Mouse (Mus musculus) macrophage (primary cell): ENCODE measurements around the gene Taok2. TPM values are rescaled to one million over a fixed set of nuclear protein-coding genes. Genes with fewer than 3 reads are reported as not detected.
"Not testable (repeated sequence)": the region's sequence is repeated elsewhere in the genome, so short reads cannot be mapped to it uniquely, and the experiment has no call there.

ENCODE experiments used
- H3K27ac ChIP-seq: fragments of 350-480 bp; formaldehyde crosslinking; 2 replicates; pipeline ENCODE4 v1.9.0; 2021
- H3K36me3 ChIP-seq: fragments of 350-480 bp; formaldehyde crosslinking; 2 replicates; pipeline ENCODE4 v1.9.0; 2021; ENCODE audit errors: inconsistent target
- H3K4me3 ChIP-seq: fragments of 350-480 bp; formaldehyde crosslinking; 2 replicates; pipeline ENCODE4 v1.9.0; 2021; ENCODE audit errors: inconsistent target
- H3K79me2 ChIP-seq: fragments of 350-480 bp; formaldehyde crosslinking; 2 replicates; pipeline ENCODE4 v1.9.0; 2021; ENCODE audit errors: inconsistent target
- WGBS: methylation state at CpG from one replicate; pipeline ENCODE4 v1.1.7; 2026; ENCODE audit warnings: inconsistent platforms; ENCODE audit not compliant: missing documents; 5-methylcytosine and 5-hydroxymethylcytosine counted together
- polyA plus RNA-seq: library from polyadenylated mRNA; stranded (reverse); fragments of 250-400 nt; gene quantifications from 3 replicates; pipeline ENCODE4 v1.2.4, GENCODE M21; 2018; ENCODE audit warnings: inconsistent platforms
- total RNA-seq, 78 experiments: library from RNA; depleted of rRNA; stranded (reverse); fragments of 250-400 nt; gene quantifications; 1 replicate in 9 of 78; 2 replicates in 24 of 78; 3 replicates in 43 of 78; 4 replicates in 2 of 78; pipeline ENCODE4 v1.2.4; 2018; ENCODE audit warnings: inconsistent platforms in 56 of 78

Taok2 gene
- total RNA-seq (2018; cell fraction: chromatin; rRNA removed) = 100 to 1,000 TPM in 20 of 26 experiments, 10 to 100 TPM in 6; 47.2 to 205 (median 151) TPM
- 10 to 100 TPM; 18.7 to 42.1 (median 29.5) TPM for total RNA-seq (2018; cell fraction: cytosol; rRNA removed)
- 100 to 1,000 TPM in 19 of 26 experiments, 10 to 100 TPM in 7; 55.6 to 193 (median 126) TPM for total RNA-seq (2018; cell fraction: nucleus; rRNA removed)
- polyA plus RNA-seq = 24.1 to 40.9 TPM (median 31.3 TPM) in 3 replicates

DNA sequence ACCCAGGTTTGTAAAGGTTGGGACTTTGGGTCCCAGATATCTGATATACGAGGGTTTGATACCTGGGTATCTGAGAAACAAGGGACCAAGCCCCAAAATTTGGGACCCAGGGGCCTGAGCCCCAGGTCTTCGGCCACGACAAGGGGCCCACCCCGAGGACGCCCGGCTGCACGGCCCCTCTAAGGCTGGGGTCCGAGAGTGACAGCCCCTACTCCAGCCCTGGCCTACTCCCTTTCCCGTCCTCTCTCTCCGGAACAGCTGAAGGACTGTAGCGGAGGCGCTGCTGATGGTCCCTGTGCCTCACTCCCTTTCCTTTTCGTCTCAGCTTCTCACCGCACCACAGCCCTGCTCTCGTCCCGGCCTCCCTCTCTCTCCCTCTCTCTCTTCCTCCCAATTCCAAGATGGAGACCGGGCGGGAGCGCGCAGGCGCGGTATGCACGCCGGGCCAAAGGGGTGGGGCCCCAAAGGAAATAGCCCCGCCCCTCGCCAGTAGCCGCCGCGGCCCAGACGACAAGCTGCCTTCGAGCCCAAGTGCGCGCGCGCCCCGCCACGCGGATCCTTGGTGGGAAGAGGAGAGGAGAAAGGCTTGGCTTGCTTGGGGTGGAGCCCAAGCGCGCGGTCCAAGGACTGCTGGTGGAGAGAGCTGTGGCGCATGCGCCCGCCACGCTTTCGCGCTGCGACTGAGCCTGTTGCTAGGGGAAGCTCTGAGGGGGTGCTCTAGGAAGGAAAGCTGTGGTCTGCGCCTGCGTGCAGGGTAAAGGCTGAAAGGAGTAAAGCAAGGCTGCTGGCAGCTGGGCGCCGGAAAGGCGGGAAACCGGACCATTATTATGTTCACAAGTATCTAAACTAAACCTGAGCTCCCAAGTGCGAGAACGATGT is at the start of gene Taok2:
Taok2 (minus strand) TSS at position 418 of the 879 bp plus-strand sequence.
- peak within 1 kb of the TSS; percentile 92 for H3K4me3 ChIP-seq
- H3K36me3 ChIP-seq = peaks cover 42% of the 10 kb centered on the region
- H3K27ac ChIP-seq = peak within 1 kb of the TSS; percentile 77
- WGBS = under 1% methylated on average over 56 of the region's 56 CpGs
- peaks cover 49% of the 10 kb centered on the region for H3K79me2 ChIP-seq

DNA sequence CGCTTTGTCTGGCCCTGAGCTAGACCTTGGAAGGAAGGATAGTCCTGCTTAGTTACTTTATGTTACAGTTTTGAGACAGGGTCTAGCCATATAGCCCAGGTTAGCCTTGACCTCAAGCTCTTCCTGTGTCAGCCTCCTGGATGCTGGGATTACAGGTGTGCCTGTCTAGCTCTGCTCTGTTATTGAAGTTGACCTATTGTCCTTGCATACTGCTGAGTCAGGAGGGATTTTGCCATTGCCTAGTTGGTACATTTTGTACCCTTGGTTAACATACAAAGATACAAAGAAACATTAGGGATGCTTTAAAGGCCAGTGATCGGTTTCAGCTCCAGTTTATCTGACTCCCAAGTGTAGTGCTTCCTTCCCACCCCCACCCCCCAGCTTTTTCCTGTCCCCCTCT is 48.1 kb upstream of the Taok2 start:
- peaks cover 11% of the 10 kb centered on the region; the same call in 1 of the 2 replicates for H3K79me2 ChIP-seq
- no peak overlapping the region for H3K4me3 ChIP-seq
- no peak overlapping the region for H3K27ac ChIP-seq
- H3K36me3 ChIP-seq = peaks cover 28% of the 10 kb centered on the region
- WGBS = 96% methylated on average over 2 of the region's 2 CpGs

DNA sequence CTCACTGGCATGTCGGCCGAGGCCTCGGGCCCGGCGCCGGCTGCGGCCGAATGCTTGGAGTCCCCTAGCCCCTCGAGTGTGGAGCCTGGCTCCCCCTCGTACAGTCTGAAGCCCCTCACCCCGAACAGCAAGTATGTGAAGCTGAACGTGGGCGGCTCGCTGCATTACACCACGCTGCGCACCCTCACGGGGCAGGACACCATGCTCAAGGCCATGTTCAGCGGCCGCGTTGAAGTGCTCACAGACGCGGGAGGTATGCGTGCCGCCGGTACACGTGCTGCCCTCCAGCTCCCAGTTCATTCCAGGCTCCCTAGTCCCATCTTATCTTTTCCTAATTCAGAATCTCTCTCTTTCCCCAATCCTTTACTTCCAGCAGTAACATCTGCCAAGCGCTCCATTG is 44.5 kb upstream of the Taok2 start:
- 0 out of 2 replicates have a peak overlapping the region, but pooled peaks have one; percentile 10 for H3K27ac ChIP-seq
- H3K36me3 ChIP-seq = peaks cover 28% of the 10 kb centered on the region
- peaks cover 11% of the 10 kb centered on the region; the same call in 1 of the 2 replicates for H3K79me2 ChIP-seq
- H3K4me3 ChIP-seq = peak overlapping the region; percentile 68
- 0% methylated on average over 26 of the region's 27 CpGs for WGBS

DNA sequence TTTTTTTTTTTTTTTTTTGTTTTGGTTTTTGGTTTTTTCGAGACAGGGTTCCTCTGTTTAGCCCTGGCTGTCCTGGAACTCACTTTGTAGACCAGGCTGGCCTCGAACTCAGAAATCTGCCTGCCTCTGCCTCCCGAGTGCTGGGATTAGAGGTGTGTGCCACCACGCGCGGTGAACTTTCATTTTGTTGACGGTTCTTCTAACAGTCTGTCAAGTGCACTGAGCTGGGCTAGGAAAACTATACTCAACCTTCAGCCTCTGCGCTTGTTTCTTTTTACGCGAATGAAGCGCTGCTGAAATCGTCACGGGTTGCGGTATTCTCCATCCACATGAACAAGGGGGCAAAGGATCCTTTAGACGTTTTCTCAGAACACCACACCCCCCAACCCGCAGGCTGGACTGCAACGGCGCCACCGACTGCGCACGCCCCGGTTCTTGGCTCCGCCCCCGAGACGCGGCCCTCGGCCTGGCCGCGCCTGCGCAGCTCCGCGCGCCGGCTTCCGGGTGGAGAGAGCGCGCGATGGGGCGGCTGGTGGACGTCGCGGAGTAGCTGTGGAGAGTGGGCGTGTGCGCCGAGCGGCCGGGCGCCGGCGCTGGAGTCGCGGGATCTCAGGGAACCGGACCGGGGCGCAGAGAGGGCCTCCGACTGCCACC is 44.0 kb upstream of the Taok2 start, which contains the start of gene Kctd13:
Kctd13 (plus strand) TSS at position 496 of the 654 bp plus-strand sequence.
- Histone ChIP-seq H3K4me3 (peak within 1 kb of the TSS; percentile 68), H3K27ac (peak within 1 kb of the TSS; percentile 27), H3K36me3 (peaks cover 28% of the 10 kb centered on the region), H3K79me2 (peaks cover 11% of the 10 kb centered on the region; the same call in 1 of the 2 replicates)
- 2% methylated on average over 54 of the region's 56 CpGs for WGBS

DNA sequence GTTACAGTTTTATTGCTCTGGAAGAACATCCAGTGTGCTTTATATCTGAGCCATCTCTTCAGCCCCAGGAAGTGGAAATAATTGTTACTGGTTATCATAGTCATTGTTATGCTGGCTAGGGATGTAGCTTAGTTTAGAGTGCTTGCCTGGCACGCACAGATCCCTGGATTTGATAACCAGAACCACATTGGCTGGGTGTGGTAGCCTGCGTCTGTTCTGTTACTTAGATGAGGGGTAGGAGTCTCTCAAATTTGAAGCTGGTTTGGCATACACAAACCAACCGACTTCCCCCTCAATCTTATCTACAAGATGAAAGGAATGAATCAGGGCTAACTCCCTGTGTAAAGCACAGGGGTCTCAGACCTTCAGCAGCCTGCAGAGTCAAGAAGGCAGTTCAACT is 41.8 kb upstream of the Taok2 start:
- WGBS = 81% methylated on average over 3 of the region's 3 CpGs
- H3K79me2 ChIP-seq = peaks cover 11% of the 10 kb centered on the region; the same call in 1 of the 2 replicates
- no peak overlapping the region for H3K27ac ChIP-seq
- peaks cover 7% of the 10 kb centered on the region for H3K36me3 ChIP-seq
- H3K4me3 ChIP-seq = no peak overlapping the region

DNA sequence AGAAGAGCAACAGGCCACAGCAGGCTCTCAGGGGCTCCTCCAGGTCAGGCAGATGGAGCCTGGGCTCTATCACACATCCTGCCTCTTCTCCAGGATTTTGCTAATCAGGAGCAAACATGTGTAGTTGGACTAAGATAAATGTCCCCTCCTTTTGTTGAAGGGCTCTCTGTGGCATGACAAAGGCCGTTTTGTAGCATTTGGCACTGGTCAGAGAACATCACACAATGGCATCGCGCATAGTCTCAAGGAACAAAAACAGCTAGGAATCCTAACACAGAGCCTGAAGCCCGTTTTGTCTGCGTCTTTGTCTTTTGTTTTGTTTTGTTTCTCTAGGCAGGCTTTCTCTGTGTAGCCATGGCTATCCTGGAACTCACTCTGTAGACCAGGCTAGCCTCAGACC is 39.5 kb upstream of the Taok2 start:
- 91% methylated on average over 5 of the region's 5 CpGs for WGBS
- peaks cover under 1% of the 10 kb centered on the region; the same call in 1 of the 2 replicates for H3K79me2 ChIP-seq
- H3K4me3 ChIP-seq = no peak overlapping the region
- no peak overlapping the region for H3K27ac ChIP-seq
- H3K36me3 ChIP-seq = no peaks in the 10 kb centered on the region

DNA sequence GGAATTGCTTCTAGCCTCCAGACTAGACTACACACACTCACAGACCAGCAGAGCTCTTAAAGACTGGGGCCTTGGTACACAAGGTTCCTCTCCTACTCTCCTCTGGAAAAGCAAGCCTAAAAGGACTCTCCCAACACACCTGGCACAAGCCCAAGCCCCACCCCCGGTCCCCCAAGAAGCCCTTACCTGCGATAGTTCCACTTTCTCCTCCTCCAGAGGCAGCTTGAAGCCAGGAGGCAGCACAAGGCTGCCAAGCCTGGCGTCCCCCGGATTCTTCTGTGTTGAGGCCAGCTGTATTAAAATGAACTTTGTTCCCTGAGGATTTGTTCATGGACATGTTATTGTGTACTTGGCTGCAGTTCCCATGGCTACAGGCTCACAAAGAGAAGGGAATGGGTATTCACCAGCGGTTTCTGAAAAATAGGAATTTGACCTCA is 38.1 kb upstream of the Taok2 start, which contains the start of gene Tmem219:
Tmem219 (minus strand) TSS at position 294 of the 437 bp plus-strand sequence.
- H3K27ac ChIP-seq = no peak within 1 kb of the TSS

DNA sequence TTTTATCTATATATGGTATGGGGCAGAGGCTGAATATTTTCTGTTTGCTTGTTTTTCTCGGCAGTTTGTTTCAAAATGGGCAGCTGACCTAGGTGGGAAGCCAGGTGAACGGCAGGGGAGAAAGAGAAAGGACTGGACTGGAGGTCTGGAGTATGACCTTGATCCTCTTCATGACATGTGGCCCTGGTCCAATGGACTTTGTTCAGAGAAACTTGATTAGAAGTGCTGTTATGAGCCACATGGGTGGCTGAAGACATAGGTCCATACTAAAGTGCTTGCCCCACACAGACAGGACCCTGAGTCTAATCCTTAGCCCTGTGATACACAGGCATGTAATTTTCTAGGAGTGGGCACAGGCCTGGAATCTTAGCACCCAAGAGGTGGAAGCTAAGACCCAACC is 37.1 kb upstream of the Taok2 start:
- H3K36me3 ChIP-seq = no peaks in the 10 kb centered on the region
- WGBS = 91% methylated on average over 2 of the region's 2 CpGs
- no peak overlapping the region for H3K4me3 ChIP-seq
- H3K27ac ChIP-seq = no peak overlapping the region
- no peaks in the 10 kb centered on the region for H3K79me2 ChIP-seq

More for the DNA sequence above, 38.1 kb upstream of the Taok2 start, which contains the start of gene Tmem219:
- 77% methylated on average over 5 of the region's 5 CpGs for WGBS
- no peak within 1 kb of the TSS for H3K4me3 ChIP-seq
- H3K79me2 ChIP-seq = no peaks in the 10 kb centered on the region
- no peaks in the 10 kb centered on the region for H3K36me3 ChIP-seq

DNA sequence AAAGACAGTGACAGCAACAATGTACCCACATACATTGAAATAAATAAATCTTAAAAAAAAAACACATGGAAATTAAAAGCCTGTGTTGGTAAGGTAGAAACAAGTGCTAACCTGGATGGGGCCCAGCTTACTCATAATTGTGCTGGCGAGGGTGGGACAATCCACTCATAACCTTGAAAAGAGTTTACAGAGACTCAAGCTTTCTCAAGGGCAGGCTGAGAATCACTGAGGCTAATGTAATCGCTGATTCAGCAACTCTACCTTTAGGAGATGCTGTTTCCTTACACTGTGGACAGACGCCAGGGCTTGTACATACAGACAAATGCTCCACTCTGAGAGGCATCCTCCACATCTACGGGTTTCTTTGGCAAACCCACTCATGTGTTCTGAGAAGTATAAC is 35.5 kb upstream of the Taok2 start:
- Histone ChIP-seq H3K27ac (no peak overlapping the region), H3K36me3 (no peaks in the 10 kb centered on the region), H3K4me3 (no peak overlapping the region), H3K79me2 (no peaks in the 10 kb centered on the region)
- WGBS = 95% methylated on average over 4 of the region's 4 CpGs

DNA sequence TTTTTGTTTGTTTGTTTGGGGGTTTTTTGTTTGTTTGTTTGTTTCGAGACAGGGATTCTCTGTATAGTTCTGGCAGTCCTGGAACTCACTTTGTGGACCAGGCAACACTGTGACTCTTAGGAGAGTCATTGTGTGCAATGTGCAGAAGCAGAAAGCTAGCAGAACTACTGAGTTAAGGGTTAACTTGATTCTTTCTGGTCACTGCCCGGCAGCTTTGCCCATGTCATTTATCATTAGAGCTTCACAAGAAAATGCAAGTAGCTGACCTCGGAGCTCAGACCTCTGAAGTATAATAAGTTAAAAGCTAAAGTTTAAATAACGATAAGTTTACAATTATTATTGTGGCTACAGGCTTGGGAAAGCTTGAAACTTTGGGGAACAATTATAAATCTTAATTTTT is 33.9 kb upstream of the Taok2 start:
- H3K27ac ChIP-seq = not testable (repeated sequence)
- WGBS = 66% methylated on average over 4 of the region's 4 CpGs

DNA sequence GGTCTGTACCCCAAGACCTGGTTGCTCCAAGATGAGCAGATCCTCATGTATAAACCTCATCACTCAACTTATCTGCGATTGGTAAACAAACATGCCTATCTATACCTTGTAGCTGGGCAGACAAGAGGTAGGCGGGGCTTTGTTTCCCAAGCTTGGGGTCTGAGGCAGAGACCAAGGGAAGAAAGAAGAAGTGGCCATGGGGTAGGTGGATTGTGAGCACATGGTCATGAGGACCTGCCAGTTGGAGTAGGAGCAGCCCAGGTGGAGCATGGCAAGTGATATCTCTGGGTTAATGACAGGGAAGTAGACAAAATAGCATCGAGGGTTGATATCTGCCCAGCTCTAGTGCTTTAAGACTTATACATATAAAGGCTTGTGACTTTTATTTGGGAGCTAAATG is 30.3 kb upstream of the Taok2 start:
- H3K4me3 ChIP-seq = no peak overlapping the region
- 92% methylated on average over 3 of the region's 3 CpGs for WGBS
- H3K27ac ChIP-seq = no peak overlapping the region
- no peaks in the 10 kb centered on the region for H3K36me3 ChIP-seq
- no peaks in the 10 kb centered on the region for H3K79me2 ChIP-seq

More for the DNA sequence above, 33.9 kb upstream of the Taok2 start:
- H3K79me2 ChIP-seq, H3K4me3 ChIP-seq, H3K36me3 ChIP-seq: not testable (repeated sequence)

DNA sequence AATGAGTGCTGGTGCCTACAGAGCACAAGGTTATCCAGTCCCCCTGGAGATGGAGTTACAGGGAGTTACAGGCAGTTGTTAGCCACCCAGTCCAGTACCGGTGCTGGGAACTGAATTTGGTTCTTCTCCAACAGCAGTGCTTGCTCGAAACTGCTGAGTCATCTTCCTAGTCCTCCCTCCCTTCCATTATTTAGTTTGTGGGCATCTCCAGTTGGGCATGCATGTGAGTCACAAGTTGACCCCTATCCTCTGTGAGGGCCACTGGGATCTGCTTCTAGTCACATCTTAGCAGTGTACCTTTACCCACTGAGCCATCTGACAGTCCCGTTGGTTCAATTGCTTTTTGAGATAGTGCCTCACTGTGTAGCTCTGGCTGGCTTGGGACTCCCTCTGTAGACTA is 21.1 kb upstream of the Taok2 start:
- WGBS = 46% methylated on average over 3 of the region's 3 CpGs
- Histone ChIP-seq H3K4me3 (no peak overlapping the region), H3K79me2 (no peaks in the 10 kb centered on the region), H3K27ac (no peak overlapping the region), H3K36me3 (no peaks in the 10 kb centered on the region)

DNA sequence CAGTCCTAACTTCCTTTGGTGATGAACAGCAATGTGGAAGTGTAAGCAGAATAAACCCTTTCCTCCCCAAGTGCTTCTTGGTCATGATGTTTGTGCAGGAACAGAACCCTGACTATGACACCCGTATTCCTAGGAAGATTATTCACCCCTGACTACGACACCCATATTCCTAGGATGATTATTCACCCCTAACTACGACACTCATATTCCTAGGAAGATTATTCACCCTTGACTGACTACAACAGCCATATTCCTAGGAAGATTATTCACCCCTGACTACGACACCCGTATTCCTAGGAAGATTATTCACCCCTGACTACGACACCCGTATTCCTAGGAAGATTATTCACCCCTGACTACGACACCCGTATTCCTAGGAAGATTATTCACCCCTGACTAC is 15.3 kb upstream of the Taok2 start:
- H3K4me3 ChIP-seq, H3K36me3 ChIP-seq, H3K27ac ChIP-seq: not testable (repeated sequence)
- WGBS = 98% methylated on average over 5 of the region's 9 CpGs
- peaks cover 20% of the 10 kb centered on the region for H3K79me2 ChIP-seq
